Mouse (Mus musculus) layer of hippocampus, postnatal 25 days (tissue): ENCODE measurements around the gene Gm3839. TPM values are rescaled to one million over a fixed set of nuclear protein-coding genes. Genes with fewer than 3 reads are reported as not detected.
"Not testable (repeated sequence)": the region's sequence is repeated elsewhere in the genome, so short reads cannot be mapped to it uniquely, and the experiment has no call there.

Experiments
- DNase-seq, 2 experiments: peaks; one replicate each; pipeline ENCODE4 v3.0.0; 2022; ENCODE audit warnings: mixed read lengths in 2 of 2, low spot score in 1 of 2; ENCODE audit errors: extremely low spot score in 1 of 2
- microRNA-seq, 2 experiments: library from miRNA; unstranded; fragments of <30 nt; microRNA quantifications; one replicate each; pipeline ENCODE4 v1.2.0; 2021
- total RNA-seq, 2 experiments: library from RNA; stranded (reverse); gene quantifications; 2 replicates each; pipeline ENCODE4 v1.2.3; 2021

Gm3839 gene
- total RNA-seq, result 1 to 10 TPM in 1 of 2 experiments, under 1 TPM in 1; 0.56 to 1.3 TPM

GRCm38 (mm10) chr14:11356626-11357025 is at the start of gene Gm3839:
Gm3839 (minus strand) TSS chr14:11356726.
- DNase-seq, result not testable (repeated sequence)

DNA sequence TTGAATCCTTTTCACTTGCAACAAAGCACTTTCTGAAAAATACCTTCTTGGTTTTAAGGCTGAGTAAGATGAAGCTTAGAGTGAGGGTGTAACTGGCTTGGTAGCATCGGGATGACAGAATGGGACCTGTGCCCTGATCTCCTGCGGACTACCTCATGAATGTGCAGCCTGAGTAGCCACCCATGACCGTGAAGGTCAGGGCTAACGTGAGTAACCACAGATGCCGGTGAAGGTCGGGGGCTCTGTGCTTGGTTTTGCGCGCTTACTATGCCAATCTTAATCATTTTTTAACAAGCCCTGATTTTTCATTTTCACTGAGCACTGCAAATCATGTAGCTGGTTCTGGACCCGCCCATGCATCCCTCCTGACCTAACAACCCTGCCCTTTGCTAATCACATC is 49.1 kb upstream of the Gm3839 start:
- no peak for DNase-seq

DNA sequence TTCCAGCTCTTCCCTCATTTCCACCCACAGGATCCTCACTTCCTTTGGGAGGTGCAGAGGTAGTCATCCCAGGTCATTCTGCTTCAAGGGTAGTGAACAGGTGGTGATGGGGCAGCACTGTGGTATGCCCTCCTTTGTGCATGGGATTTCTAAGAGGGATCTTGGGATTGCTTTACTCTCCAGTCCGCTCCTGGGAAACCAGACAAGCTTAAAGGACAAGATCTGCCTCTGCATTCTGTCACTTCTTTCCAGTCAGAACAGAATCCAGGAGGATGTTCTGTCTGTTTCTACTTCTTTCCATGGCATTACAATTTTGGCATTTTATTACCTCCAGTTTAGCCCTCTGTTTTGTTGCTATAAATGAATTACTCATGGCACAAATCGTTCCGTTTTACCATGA is 21.3 kb upstream of the Gm3839 start:
- no peak for DNase-seq

GRCm38 (mm10) chr14:11375225-11375624 is 18.7 kb upstream of the Gm3839 start:
- no peak for DNase-seq

GRCm38 (mm10) chr14:11346086-11346485 is 10.4 kb downstream of the Gm3839 start:
- DNase-seq, result no peak

DNA sequence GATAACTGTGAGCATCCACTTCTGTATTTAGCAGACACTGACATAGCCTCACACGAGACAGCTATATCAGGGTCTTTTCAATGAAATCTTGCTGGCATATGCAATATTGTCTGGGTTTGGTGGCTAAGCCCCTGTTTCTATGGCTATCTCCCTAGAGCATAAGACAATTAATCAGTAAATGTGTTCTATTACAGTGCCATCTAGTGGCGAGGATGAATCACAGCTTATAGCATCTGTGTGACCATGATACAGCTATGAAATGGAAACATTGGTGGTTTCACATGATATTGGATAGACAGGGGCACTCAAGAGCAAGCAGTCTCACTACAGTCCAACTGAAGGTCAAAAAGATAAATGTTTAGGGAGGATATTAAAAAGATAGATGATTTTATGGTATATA is 26.5 kb downstream of the Gm3839 start:
- no peak for DNase-seq

DNA sequence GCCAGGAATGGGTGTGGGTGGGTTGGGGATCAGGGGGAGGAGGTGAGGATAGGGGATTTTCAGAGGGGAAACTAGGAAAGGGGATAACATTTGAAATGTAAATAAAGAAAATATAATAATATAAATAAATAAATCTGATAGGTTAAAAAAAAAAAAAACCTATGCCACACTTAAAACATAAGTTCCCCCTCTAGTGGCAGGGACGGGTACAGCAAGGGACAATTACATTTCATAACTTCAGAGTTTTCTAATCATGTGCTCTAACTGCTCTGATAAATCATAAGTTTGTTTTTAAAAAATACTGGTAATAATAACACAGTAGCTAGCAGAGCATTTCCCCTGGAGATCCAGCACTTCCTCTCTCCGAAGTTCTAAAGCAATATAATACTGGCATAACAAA is 49.4 kb downstream of the Gm3839 start:
- DNase-seq, result peak in 1 of 2 experiments; percentile 69

DNA sequence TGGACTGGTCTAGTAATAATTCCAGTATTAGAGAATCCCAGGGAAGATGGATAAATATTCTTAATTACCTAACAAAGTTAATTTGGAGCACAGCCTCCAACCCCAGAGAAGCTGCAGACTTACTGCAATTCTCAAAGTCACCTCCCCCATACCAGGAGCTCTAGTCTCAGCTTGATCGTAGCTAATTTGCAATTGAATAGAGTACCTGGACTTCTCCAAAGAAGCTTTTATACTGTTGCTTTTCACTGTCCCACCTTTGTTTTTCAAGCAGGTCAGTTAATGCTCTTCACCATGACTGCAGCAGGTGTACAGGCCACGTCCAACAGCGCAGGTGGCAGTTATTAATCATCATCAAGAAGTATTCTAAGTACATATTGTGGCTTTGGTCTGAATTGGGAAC is 68.6 kb downstream of the Gm3839 start:
- not testable (repeated sequence) for DNase-seq

DNA sequence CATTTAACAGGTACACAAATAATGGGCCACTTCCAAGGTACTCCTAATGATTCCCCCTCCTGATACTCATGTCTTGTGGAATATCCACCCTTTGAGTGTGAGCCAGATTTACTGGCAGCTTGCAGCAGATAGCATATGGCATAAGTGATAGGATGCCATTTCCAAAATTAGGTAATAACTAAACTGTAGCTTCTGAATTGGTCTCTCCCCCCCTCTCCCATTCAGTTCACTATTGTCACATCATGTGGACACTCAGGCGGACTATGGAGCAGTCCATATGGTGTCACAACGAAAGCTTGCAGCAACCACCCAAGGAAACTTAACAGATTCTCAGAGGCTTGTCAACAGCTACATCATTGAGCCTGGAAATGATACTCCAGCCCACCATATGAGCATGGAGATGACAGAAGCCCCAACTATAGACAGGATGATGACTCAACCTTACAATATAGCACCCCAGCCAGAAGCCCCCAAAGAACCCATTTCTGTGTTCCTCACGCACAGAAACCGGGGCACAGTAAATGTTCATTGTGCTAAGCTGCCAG is 99.3 kb downstream of the Gm3839 start:
- DNase-seq, result no peak

DNA sequence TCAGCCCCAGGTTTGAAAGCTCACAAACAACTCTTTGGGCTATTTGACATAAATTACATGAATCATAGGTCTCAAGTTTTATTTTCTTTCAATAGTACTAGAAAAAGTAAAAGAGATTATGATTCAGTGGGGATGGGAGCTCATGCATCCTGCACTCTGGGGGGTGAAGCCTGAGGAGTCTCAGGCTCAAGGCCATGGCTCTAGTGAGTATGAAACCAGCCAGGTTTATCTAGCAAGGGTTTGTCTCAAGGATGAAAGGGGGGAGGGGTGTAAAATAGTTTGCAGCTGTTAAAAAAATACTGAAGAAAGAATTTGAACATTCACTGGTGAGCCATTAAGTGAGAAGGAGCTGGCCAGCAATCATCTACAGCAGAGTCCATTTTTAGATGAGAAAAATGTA is 108.5 kb downstream of the Gm3839 start:
- no peak for DNase-seq

DNA sequence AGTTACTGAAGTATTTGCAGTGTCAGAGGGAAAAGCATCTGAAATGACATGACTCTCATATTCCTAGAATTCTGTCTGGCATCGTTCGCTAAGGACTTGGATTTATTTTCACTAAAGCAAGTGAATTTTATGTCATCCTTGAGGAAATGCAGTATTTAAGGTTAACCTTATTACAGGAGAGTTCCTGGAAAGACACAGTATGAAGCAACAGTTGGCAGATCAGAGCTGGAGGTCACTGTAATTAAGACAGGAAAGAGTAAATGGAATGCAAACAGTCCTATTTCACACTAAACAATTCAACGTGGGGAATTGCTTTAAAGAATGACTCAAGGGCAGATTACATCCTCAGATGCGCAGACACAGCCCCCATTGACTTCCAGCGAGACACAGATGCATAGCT is 112.0 kb downstream of the Gm3839 start:
- no peak for DNase-seq

- no peak for DNase-seq
These were observed 124.4 kb downstream of the Gm3839 start for GRCm38 (mm10) chr14:11232086-11232485.

Small RNA genes within 50 kb of the gene (microRNA-seq; reads per million reads assigned to microRNA genes)
- gene Mir5124b, result 0 reads per million in 2 experiments

Other genes starting within 250 kb of the Gm3839 start
- 1 to 10 TPM; 5.0 to 5.7 TPM for gene Fhit, start 194.7 kb downstream of the Gm3839 start, total RNA-seq
- 100 to 1,000 TPM; 109 to 133 TPM for gene Ptprg, start 196.8 kb upstream of the Gm3839 start, total RNA-seq